Comparison of ENCODE assay signal across 21 mouse cellular contexts in genomic region chr12:73447172-73447571, GRCm38 (mm10).
DNase-seq lines count a peak whose midpoint lies in the region; ATAC-seq and TF ChIP-seq lines count a peak whose summit lies in the region.
"Had no signal": no experiment of that assay in that cellular context is flagged by ENCODE, and none has a peak within 500 bp of the region (broad histone marks: within the 10 kb centered on the region; RNA-seq: fewer than 3 reads in every experiment).

No protein-coding gene starts in this region.

- ATAC-seq in kidney, embryonic 16.5 days (ENCODE audit: low FRiP score, low TSS enrichment): no peak
- ATAC-seq: forebrain, embryonic 14.5 days; forebrain, embryonic 16.5 days had no signal

- no peak for TF ChIP-seq CTCF in kidney, adult 2 months (conservative IDR thresholded peaks at IDR 0.05; ENCODE audit: insufficient read depth, insufficient read length, low read depth, low read length)

- WGBS in kidney, adult 2 months: 84% methylated on average over 6 of the region's 6 CpGs
- 86% methylated on average over 6 of the region's 6 CpGs for WGBS in kidney, embryonic 16.5 days

- H3K9me3 ChIP-seq in kidney, embryonic 16.5 days (ENCODE audit: low read length): no peaks in the 10 kb centered on the region
- H3K9me3 ChIP-seq: embryonic facial prominence, embryonic 13.5 days; embryonic facial prominence, embryonic 15.5 days; forebrain, embryonic 12.5 days had no signal

- TF ChIP-seq POLR2A in kidney, adult 2 months (IDR thresholded peaks at IDR 0.05; ENCODE audit: low read depth, low read length): no peak

- H3K4me1 ChIP-seq in kidney, adult 2 months (ENCODE audit: control insufficient read depth, insufficient read depth, low read length): 0 out of 2 replicates have a peak, but pooled peaks cover 5% of the 10 kb centered on the region
- peaks cover 27% of the 10 kb centered on the region for H3K4me1 ChIP-seq in kidney, embryonic 16.5 days (ENCODE audit: insufficient read depth, low read length)

- H3K36me3 ChIP-seq in kidney, adult 2 months (ENCODE audit: control insufficient read depth, insufficient read depth, low read length): no peaks in the 10 kb centered on the region
- no peaks in the 10 kb centered on the region for H3K36me3 ChIP-seq in kidney, embryonic 16.5 days (ENCODE audit: insufficient read depth, low read length)
- H3K36me3 ChIP-seq: embryonic facial prominence, embryonic 13.5 days; embryonic facial prominence, embryonic 15.5 days; forebrain, embryonic 10.5 days; forebrain, embryonic 12.5 days had no signal

- H3K4me2 ChIP-seq in kidney, embryonic 16.5 days (replicated peaks; ENCODE audit: low read depth, low read length): no peak overlapping the region
- H3K4me2 ChIP-seq: embryonic facial prominence, embryonic 13.5 days; embryonic facial prominence, embryonic 15.5 days; forebrain, embryonic 12.5 days had no signal

- H3K9ac ChIP-seq in kidney, embryonic 16.5 days (replicated peaks; ENCODE audit: low read length): no peak overlapping the region
- H3K9ac ChIP-seq: embryonic facial prominence, embryonic 13.5 days; embryonic facial prominence, embryonic 15.5 days; forebrain, embryonic 12.5 days had no signal

- no peak overlapping the region for H3K4me3 ChIP-seq in kidney, adult 2 months (ENCODE audit: insufficient read depth, low read depth, low read length)
- H3K4me3 ChIP-seq in kidney, embryonic 16.5 days (ENCODE audit: low read length): no peak overlapping the region
- H3K4me3 ChIP-seq: embryonic facial prominence, embryonic 13.5 days; embryonic facial prominence, embryonic 15.5 days; erythroblast, embryonic 14.5 days; forebrain, embryonic 10.5 days; forebrain, embryonic 12.5 days had no signal

- peak overlapping the region; percentile 12; the same call in 1 of the 2 replicates for H3K27ac ChIP-seq in kidney, adult 2 months (ENCODE audit: insufficient read depth, low read depth, low read length)
- peak overlapping the region; percentile 66; the same call in 1 of the 2 replicates for H3K27ac ChIP-seq in kidney, embryonic 16.5 days (ENCODE audit: low read length)
- H3K27ac ChIP-seq: embryonic facial prominence, embryonic 13.5 days; embryonic facial prominence, embryonic 15.5 days; forebrain, embryonic 10.5 days; forebrain, embryonic 12.5 days had no signal

- DNase-seq in kidney, adult 2 months: no peak
- no peak for DNase-seq in kidney, postnatal 36 days
- DNase-seq in kidney, postnatal 14 days: no peak
- DNase-seq: adrenal gland, adult 2 months; adrenal gland, postnatal 10 days; adrenal gland, postnatal 25 days; cerebellum, adult 11 months; cerebellum, adult 18-20 months; cerebellum, adult 8-10 months; cerebellum, adult 9-11 months; cerebellum, postnatal 14 days; cerebellum, postnatal 36 days; embryo, embryonic 11 days had no signal

- H3K27me3 ChIP-seq in kidney, adult 2 months (replicated peaks; ENCODE audit: control insufficient read depth, insufficient read depth, low read length): no peaks in the 10 kb centered on the region
- no peaks in the 10 kb centered on the region for H3K27me3 ChIP-seq in kidney, embryonic 16.5 days (ENCODE audit: insufficient read depth, low read length)
- H3K27me3 ChIP-seq: embryonic facial prominence, embryonic 15.5 days had no signal
